Mouse (Mus musculus) thymus, adult 2 months (tissue): ENCODE measurements around the gene Prkag2.

Source experiments
- CTCF ChIP-seq: fragments of 200-500 bp; IDR thresholded peaks from 2 replicates; pipeline ENCODE4 v1.5.1; 2012; ENCODE audit warnings: mild to moderate bottlenecking, control low read depth, low read length, moderate library complexity, borderline replicate concordance; ENCODE audit not compliant: control insufficient read depth, poor library complexity, insufficient read depth; ENCODE audit errors: extremely low read depth
- POLR2A ChIP-seq: fragments of 200-500 bp; IDR thresholded peaks from 2 replicates; pipeline ENCODE4 v1.6.1; 2012; ENCODE audit warnings: mild to moderate bottlenecking, low read length, control low read depth, moderate library complexity; ENCODE audit not compliant: control insufficient read depth, poor library complexity, insufficient read depth; ENCODE audit errors: extremely low read depth

DNA sequence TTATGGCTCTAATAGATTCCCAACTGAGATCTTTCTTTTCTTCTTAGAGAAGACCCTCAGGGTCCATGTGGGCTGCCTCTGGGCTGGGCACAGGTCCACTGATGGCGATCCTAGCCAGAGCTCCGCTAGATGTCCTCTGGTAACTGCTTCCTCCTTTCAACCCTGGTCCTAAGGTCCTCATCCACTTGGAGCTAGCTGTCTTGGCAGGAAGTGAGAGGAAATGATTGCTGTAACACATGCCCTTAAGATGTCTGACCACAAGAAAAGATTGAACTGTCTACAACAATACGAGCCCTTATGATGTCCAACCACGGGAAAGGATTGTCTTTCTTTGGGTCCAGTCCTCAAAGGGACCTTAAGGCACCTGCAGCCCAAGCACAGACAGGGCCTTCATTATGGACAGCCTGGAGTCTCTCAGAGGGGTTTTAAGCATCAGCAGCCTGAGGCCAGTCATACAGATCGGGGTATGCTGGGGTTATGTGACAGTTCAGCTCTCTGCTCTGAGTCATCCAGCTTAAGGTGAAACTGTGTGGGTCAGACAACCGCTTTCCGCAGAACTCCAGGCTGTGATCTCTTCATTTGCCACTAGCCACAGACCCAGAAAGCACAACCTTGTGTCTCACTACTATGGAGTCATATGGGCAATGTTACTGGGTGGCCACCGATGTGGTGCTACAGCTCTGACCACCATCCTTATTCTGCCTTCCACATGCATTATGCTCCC, 129.7 kb downstream of the Prkag2 start:
- TF ChIP-seq CTCF (no peak), POLR2A (no peak)
